Mouse (Mus musculus) spleen, adult 2 months (tissue): Measurements from ENCODE around the gene Gse1. TPM values are rescaled to one million over a fixed set of nuclear protein-coding genes. Genes with fewer than 3 reads are reported as not detected.

Experiments used
- DNase-seq, 2 experiments: peaks; one replicate each; pipeline versions ENCODE4 v3.0.0 to v3.0.0-alpha.2; 2012 to 2021; ENCODE audit warnings: low spot score in 2 of 2, low read depth in 1 of 2
- H3K27ac ChIP-seq: fragments of 200-500 bp; 2 replicates; pipeline ENCODE4 v1.5.1; 2012; ENCODE audit warnings: low read length, inconsistent platforms; ENCODE audit not compliant: insufficient read depth
- H3K27me3 ChIP-seq: fragments of 200-500 bp; 2 replicates; pipeline ENCODE4 v1.6.1; 2012; ENCODE audit warnings: mild to moderate bottlenecking, moderate library complexity, low read length, inconsistent platforms; ENCODE audit not compliant: control insufficient read depth, insufficient read depth
- H3K36me3 ChIP-seq: fragments of 200-500 bp; 2 replicates; pipeline ENCODE4 v1.6.1; 2012; ENCODE audit warnings: mild to moderate bottlenecking, low read length, inconsistent platforms; ENCODE audit not compliant: control insufficient read depth, insufficient read depth
- H3K4me1 ChIP-seq: fragments of 200-500 bp; 2 replicates; pipeline ENCODE4 v1.6.1; 2011; ENCODE audit warnings: inconsistent platforms; ENCODE audit not compliant: control insufficient read depth, insufficient read depth, insufficient read length
- H3K4me3 ChIP-seq: fragments of 200-500 bp; 2 replicates; pipeline ENCODE4 v1.5.1; 2011; ENCODE audit warnings: mild to moderate bottlenecking, inconsistent platforms; ENCODE audit not compliant: insufficient read depth, insufficient read length; ENCODE audit errors: extremely low read depth
- CTCF ChIP-seq: fragments of 200-500 bp; IDR thresholded peaks from 2 replicates; pipeline ENCODE4 v1.5.1; 2011; ENCODE audit warnings: mild to moderate bottlenecking, inconsistent platforms; ENCODE audit not compliant: insufficient read depth, insufficient read length, insufficient replicate concordance; ENCODE audit errors: extremely low read depth
- POLR2A ChIP-seq: fragments of 200-500 bp; IDR thresholded peaks from 2 replicates; pipeline ENCODE4 v1.6.1; 2011; ENCODE audit warnings: low read depth, low read length, inconsistent platforms
- WGBS: fragments of 180-500 bp; shearing (Covaris S2); methylation state at CpG from one replicate; pipeline ENCODE4 v1.1.7; 2018; 5-methylcytosine and 5-hydroxymethylcytosine counted together
- polyA plus RNA-seq: library from polyadenylated mRNA; depleted of rRNA; stranded (reverse); fragments of >200 nt; gene quantifications from 2 replicates; pipeline ENCODE4 v1.2.3, GENCODE M21; 2012

Gse1 gene
- polyA plus RNA-seq, 1 experiment: 39.2 TPM

- 25% methylated on average over 4 of the region's 4 CpGs for whole genome bisulfite sequencing
- Histone ChIP-seq H3K36me3 (no peaks in the 10 kb centered on the region), H3K4me1 (peaks cover 14% of the 10 kb centered on the region; the same call in 1 of the 2 replicates), H3K27ac (no peak overlapping the region), H3K4me3 (no peak overlapping the region), H3K27me3 (no peaks in the 10 kb centered on the region)
- TF ChIP-seq POLR2A (no peak), CTCF (peak; percentile 62; the same call in 1 of the 2 replicates)
- peak; percentile 26 to 61 for DNase-seq
These were observed 53.2 kb downstream of the Gse1 start for GRCm38 (mm10) chr8:120281487-120281886.

GRCm38 (mm10) chr8:120282465-120282864 is 54.2 kb downstream of the Gse1 start:
- no peak overlapping the region for H3K27ac ChIP-seq
- peaks cover 6% of the 10 kb centered on the region; the same call in 1 of the 2 replicates for H3K4me1 ChIP-seq
- H3K36me3 ChIP-seq: no peaks in the 10 kb centered on the region
- H3K4me3 ChIP-seq: no peak overlapping the region
- TF ChIP-seq CTCF (no peak), POLR2A (no peak)
- 89% methylated on average over 5 of the region's 5 CpGs for WGBS
- no peaks in the 10 kb centered on the region for H3K27me3 ChIP-seq
- DNase-seq: no peak

GRCm38 (mm10) chr8:120284265-120284664 is 56.0 kb downstream of the Gse1 start:
- no peak overlapping the region for H3K27ac ChIP-seq
- H3K4me3 ChIP-seq: no peak overlapping the region
- TF ChIP-seq POLR2A: no peak
- no peak for TF ChIP-seq CTCF
- H3K4me1 ChIP-seq: peaks cover 5% of the 10 kb centered on the region; the same call in 1 of the 2 replicates
- 90% methylated on average over 9 of the region's 9 CpGs for WGBS
- no peaks in the 10 kb centered on the region for H3K27me3 ChIP-seq
- no peak for DNase-seq
- H3K36me3 ChIP-seq: no peaks in the 10 kb centered on the region

- no peaks in the 10 kb centered on the region for H3K27me3 ChIP-seq
- no peak for DNase-seq
- H3K4me3 ChIP-seq: no peak overlapping the region
- no peak overlapping the region for H3K27ac ChIP-seq
- 2% methylated on average over 3 of the region's 3 CpGs for WGBS
- H3K4me1 ChIP-seq: peaks cover 5% of the 10 kb centered on the region; the same call in 1 of the 2 replicates
- H3K36me3 ChIP-seq: no peaks in the 10 kb centered on the region
- no peak for TF ChIP-seq POLR2A
- TF ChIP-seq CTCF: no peak
These were observed 56.8 kb downstream of the Gse1 start for GRCm38 (mm10) chr8:120285033-120285432.

GRCm38 (mm10) chr8:120285878-120286277 is 57.6 kb downstream of the Gse1 start:
- Histone ChIP-seq H3K36me3 (no peaks in the 10 kb centered on the region), H3K27me3 (no peaks in the 10 kb centered on the region), H3K4me1 (peaks cover 5% of the 10 kb centered on the region; the same call in 1 of the 2 replicates), H3K27ac (no peak overlapping the region), H3K4me3 (no peak overlapping the region)
- TF ChIP-seq POLR2A: no peak
- no peak for TF ChIP-seq CTCF
- 50% methylated on average over 9 of the region's 9 CpGs for WGBS
- no peak for DNase-seq

- H3K4me1 ChIP-seq: peaks cover 5% of the 10 kb centered on the region; the same call in 1 of the 2 replicates
- 62% methylated on average over 21 of the region's 21 CpGs for WGBS
- DNase-seq: no peak
- no peak for TF ChIP-seq POLR2A
- peak; percentile 36; the same call in 1 of the 2 replicates for TF ChIP-seq CTCF
- H3K27me3 ChIP-seq: no peaks in the 10 kb centered on the region
- no peak overlapping the region for H3K27ac ChIP-seq
- no peak overlapping the region for H3K4me3 ChIP-seq
- no peaks in the 10 kb centered on the region for H3K36me3 ChIP-seq
These were observed 60.1 kb downstream of the Gse1 start for GRCm38 (mm10) chr8:120288122-120288908.

GRCm38 (mm10) chr8:120289191-120289590 is 60.9 kb downstream of the Gse1 start:
- Histone ChIP-seq H3K27ac (no peak overlapping the region), H3K4me1 (peaks cover 5% of the 10 kb centered on the region; the same call in 1 of the 2 replicates)

More at GRCm38 (mm10) chr8:120289191-120289590, 60.9 kb downstream of the Gse1 start:
- H3K27me3 ChIP-seq: no peaks in the 10 kb centered on the region
- 96% methylated on average over 7 of the region's 7 CpGs for WGBS
- H3K4me3 ChIP-seq: no peak overlapping the region
- TF ChIP-seq CTCF: no peak
- TF ChIP-seq POLR2A: no peak
- H3K36me3 ChIP-seq: no peaks in the 10 kb centered on the region
- no peak for DNase-seq
